Mouse (Mus musculus): ENCODE results near the gene Ptprg. TPM values are rescaled to one million over a fixed set of nuclear protein-coding genes. Genes with fewer than 3 reads are reported as not detected.
"Not testable (repeated sequence)": the region's sequence is repeated elsewhere in the genome, so short reads cannot be mapped to it uniquely, and the experiment has no call there.

Gene Ptprg
- polyA plus RNA-seq, 1 experiment from 2014 or later: 50.1 TPM

GRCm38 (mm10) chr14:11814811-11815210 is 261.5 kb downstream of the Ptprg start:
- not testable (repeated sequence) for DNase-seq; H3K27me3 ChIP-seq (ENCODE audit: control insufficient read depth, insufficient read depth, low read length); H3K9me3 ChIP-seq (ENCODE audit: control insufficient read depth, low read length); ATAC-seq (ENCODE audit: low FRiP score, low TSS enrichment); H3K4me1 ChIP-seq (ENCODE audit: control insufficient read depth, insufficient read depth, low read length); H3K9ac ChIP-seq (replicated peaks; ENCODE audit: low read length); H3K4me2 ChIP-seq (ENCODE audit: low read length); H3K4me3 ChIP-seq (replicated peaks; ENCODE audit: low read depth, low read length); H3K36me3 ChIP-seq (ENCODE audit: control insufficient read depth, insufficient read depth, low read length); H3K27ac ChIP-seq (replicated peaks; ENCODE audit: low read depth, low read length)
- WGBS: 84% methylated on average over 4 of the region's 4 CpGs

GRCm38 (mm10) chr14:11817236-11817635 is 263.9 kb downstream of the Ptprg start:
- H3K9me3 ChIP-seq (ENCODE audit: control insufficient read depth, low read length): no peaks in the 10 kb centered on the region
- H3K4me3 ChIP-seq (replicated peaks; ENCODE audit: low read depth, low read length): no peak overlapping the region
- H3K27ac ChIP-seq (replicated peaks; ENCODE audit: low read depth, low read length): no peak overlapping the region
- ATAC-seq (ENCODE audit: low FRiP score, low TSS enrichment): no peak
- no peak overlapping the region for H3K9ac ChIP-seq (replicated peaks; ENCODE audit: low read length)
- DNase-seq: no peak
- peaks cover 3% of the 10 kb centered on the region; the same call in 1 of the 2 replicates for H3K4me1 ChIP-seq (ENCODE audit: control insufficient read depth, insufficient read depth, low read length)
- H3K36me3 ChIP-seq (ENCODE audit: control insufficient read depth, insufficient read depth, low read length): no peaks in the 10 kb centered on the region
- no peak overlapping the region for H3K4me2 ChIP-seq (ENCODE audit: low read length)
- WGBS: 88% methylated on average over 6 of the region's 6 CpGs
- no peaks in the 10 kb centered on the region for H3K27me3 ChIP-seq (ENCODE audit: control insufficient read depth, insufficient read depth, low read length)

DNA sequence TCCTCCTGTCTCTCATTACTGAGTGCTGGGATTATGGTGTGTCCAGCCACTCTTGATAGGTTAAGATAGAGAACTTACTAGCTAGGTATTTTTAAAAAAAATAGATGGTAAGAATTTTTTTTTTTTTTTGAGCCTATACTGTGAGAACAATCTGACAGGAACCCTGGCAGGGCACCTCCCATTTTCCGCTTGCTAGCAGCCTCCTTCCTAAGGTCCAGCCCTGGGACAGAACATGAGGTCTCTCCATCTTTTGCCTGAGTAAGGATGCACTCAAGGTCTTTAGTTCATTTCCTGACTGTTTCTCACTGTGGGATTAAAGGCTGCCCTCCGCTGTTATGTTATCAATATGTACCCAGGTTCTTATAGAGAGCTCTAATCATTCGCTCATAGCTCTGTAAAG is 264.7 kb downstream of the Ptprg start:
- Histone ChIP-seq H3K4me1 (ENCODE audit: control insufficient read depth, insufficient read depth, low read length) (peaks cover 6% of the 10 kb centered on the region; the same call in 1 of the 2 replicates), H3K27ac (replicated peaks; ENCODE audit: low read depth, low read length) (no peak overlapping the region), H3K4me2 (ENCODE audit: low read length) (no peak overlapping the region), H3K27me3 (ENCODE audit: control insufficient read depth, insufficient read depth, low read length) (no peaks in the 10 kb centered on the region), H3K9me3 (ENCODE audit: control insufficient read depth, low read length) (no peaks in the 10 kb centered on the region), H3K9ac (replicated peaks; ENCODE audit: low read length) (no peak overlapping the region), H3K36me3 (ENCODE audit: control insufficient read depth, insufficient read depth, low read length) (no peaks in the 10 kb centered on the region), H3K4me3 (replicated peaks; ENCODE audit: low read depth, low read length) (no peak overlapping the region)
- DNase-seq (no peak), ATAC-seq (ENCODE audit: low FRiP score, low TSS enrichment) (no peak)
- WGBS: 82% methylated on average over 3 of the region's 3 CpGs

DNA sequence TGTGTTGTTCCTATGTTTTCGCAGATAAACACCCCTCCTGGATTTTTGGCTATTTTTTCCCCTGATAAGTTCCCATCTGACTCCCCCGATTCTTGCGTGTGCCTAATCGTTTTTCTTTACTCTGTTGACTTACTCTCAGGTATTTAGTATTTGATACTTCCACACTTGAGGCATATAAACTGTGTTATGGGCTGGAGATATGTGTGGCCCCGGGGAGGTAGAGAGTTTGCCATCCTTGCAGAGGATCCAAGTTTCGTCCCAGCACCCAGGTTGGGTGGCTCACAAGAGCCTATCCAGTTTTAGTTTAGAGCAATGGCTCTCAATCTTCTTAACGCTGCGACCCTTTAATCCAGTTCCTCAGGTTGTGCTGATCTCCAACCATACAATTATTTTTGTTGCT is 265.4 kb downstream of the Ptprg start:
- Histone ChIP-seq H3K4me3 (replicated peaks; ENCODE audit: low read depth, low read length) (no peak overlapping the region), H3K4me1 (ENCODE audit: control insufficient read depth, insufficient read depth, low read length) (peaks cover 6% of the 10 kb centered on the region; the same call in 1 of the 2 replicates), H3K36me3 (ENCODE audit: control insufficient read depth, insufficient read depth, low read length) (no peaks in the 10 kb centered on the region), H3K27me3 (ENCODE audit: control insufficient read depth, insufficient read depth, low read length) (no peaks in the 10 kb centered on the region), H3K4me2 (ENCODE audit: low read length) (no peak overlapping the region), H3K9me3 (ENCODE audit: control insufficient read depth, low read length) (no peaks in the 10 kb centered on the region), H3K9ac (replicated peaks; ENCODE audit: low read length) (no peak overlapping the region), H3K27ac (replicated peaks; ENCODE audit: low read depth, low read length) (no peak overlapping the region)
- WGBS: 91% methylated on average over 8 of the region's 8 CpGs
- no peak for ATAC-seq (ENCODE audit: low FRiP score, low TSS enrichment)
- DNase-seq: no peak

DNA sequence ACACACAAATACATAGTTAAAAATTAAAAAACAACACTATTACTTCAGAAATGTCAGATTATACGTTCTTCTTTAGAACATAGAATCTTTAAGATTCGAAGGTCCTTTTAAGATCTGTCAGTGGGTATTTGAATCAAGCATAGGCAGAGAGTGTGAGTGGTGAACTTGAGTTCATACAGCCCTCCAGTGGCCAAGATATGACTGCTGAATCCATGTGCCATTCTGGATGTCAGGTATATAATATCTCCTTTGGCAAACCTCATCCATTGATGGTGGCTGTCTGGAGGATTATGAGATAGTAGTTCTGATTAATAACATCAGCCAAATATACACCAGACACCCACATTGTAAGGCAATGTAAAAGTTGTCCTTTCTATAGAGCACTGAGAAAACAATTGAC is 266.0 kb downstream of the Ptprg start:
- DNase-seq (peak; percentile 57), ATAC-seq (ENCODE audit: low FRiP score, low TSS enrichment) (no peak)
- Histone ChIP-seq H3K36me3 (ENCODE audit: control insufficient read depth, insufficient read depth, low read length) (no peaks in the 10 kb centered on the region), H3K4me3 (replicated peaks; ENCODE audit: low read depth, low read length) (no peak overlapping the region), H3K9ac (replicated peaks; ENCODE audit: low read length) (no peak overlapping the region), H3K27ac (replicated peaks; ENCODE audit: low read depth, low read length) (no peak overlapping the region), H3K4me2 (ENCODE audit: low read length) (no peak overlapping the region), H3K27me3 (ENCODE audit: control insufficient read depth, insufficient read depth, low read length) (no peaks in the 10 kb centered on the region), H3K9me3 (ENCODE audit: control insufficient read depth, low read length) (no peaks in the 10 kb centered on the region), H3K4me1 (ENCODE audit: control insufficient read depth, insufficient read depth, low read length) (peaks cover 7% of the 10 kb centered on the region; the same call in 1 of the 2 replicates)
- 86% methylated on average over 2 of the region's 2 CpGs for WGBS

- Histone ChIP-seq H3K4me1 (ENCODE audit: control insufficient read depth, insufficient read depth, low read length) (peaks cover 11% of the 10 kb centered on the region; the same call in 1 of the 2 replicates), H3K36me3 (ENCODE audit: control insufficient read depth, insufficient read depth, low read length) (no peaks in the 10 kb centered on the region), H3K4me3 (replicated peaks; ENCODE audit: low read depth, low read length) (no peak overlapping the region), H3K9me3 (ENCODE audit: control insufficient read depth, low read length) (no peaks in the 10 kb centered on the region), H3K27ac (replicated peaks; ENCODE audit: low read depth, low read length) (no peak overlapping the region), H3K9ac (replicated peaks; ENCODE audit: low read length) (no peak overlapping the region), H3K27me3 (ENCODE audit: control insufficient read depth, insufficient read depth, low read length) (no peaks in the 10 kb centered on the region), H3K4me2 (ENCODE audit: low read length) (no peak overlapping the region)
- ATAC-seq (ENCODE audit: low FRiP score, low TSS enrichment) (no peak), DNase-seq (peak; percentile 44)
- 55% methylated on average over 7 of the region's 7 CpGs for WGBS
Observed at GRCm38 (mm10) chr14:11822830-11823700, 269.7 kb downstream of the Ptprg start.

GRCm38 (mm10) chr14:11823701-11824095 is 270.4 kb downstream of the Ptprg start:
- H3K9me3 ChIP-seq (ENCODE audit: control insufficient read depth, low read length): no peaks in the 10 kb centered on the region
- WGBS: 85% methylated on average over 6 of the region's 6 CpGs
- no peaks in the 10 kb centered on the region for H3K36me3 ChIP-seq (ENCODE audit: control insufficient read depth, insufficient read depth, low read length)
- H3K4me2 ChIP-seq (ENCODE audit: low read length): no peak overlapping the region
- no peaks in the 10 kb centered on the region for H3K27me3 ChIP-seq (ENCODE audit: control insufficient read depth, insufficient read depth, low read length)
- no peak overlapping the region for H3K4me3 ChIP-seq (replicated peaks; ENCODE audit: low read depth, low read length)
- no peak overlapping the region for H3K27ac ChIP-seq (replicated peaks; ENCODE audit: low read depth, low read length)
- H3K4me1 ChIP-seq (ENCODE audit: control insufficient read depth, insufficient read depth, low read length): peaks cover 11% of the 10 kb centered on the region; the same call in 1 of the 2 replicates
- DNase-seq (no peak), ATAC-seq (ENCODE audit: low FRiP score, low TSS enrichment) (no peak)
- no peak overlapping the region for H3K9ac ChIP-seq (replicated peaks; ENCODE audit: low read length)

DNA sequence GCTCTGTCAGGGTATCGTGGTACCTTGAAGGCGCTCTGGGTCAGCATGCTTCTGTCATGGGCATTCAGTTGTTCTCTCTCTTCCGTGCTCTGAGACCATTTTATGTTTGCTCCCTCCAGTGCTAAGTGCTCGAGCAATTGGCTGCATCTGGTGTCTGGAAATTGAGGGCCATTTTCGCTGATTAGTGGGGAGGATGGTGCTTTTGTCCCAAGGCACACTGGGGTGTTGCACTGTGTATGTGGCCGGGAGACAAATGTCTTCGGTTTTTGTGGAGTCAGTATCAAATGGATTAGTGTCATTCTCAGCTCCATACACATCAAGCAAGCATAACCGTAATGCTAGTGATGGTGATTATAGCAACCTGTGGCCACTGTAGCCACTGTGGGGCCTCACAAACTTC is 271.6 kb downstream of the Ptprg start:
- Histone ChIP-seq H3K4me1 (ENCODE audit: control insufficient read depth, insufficient read depth, low read length) (peaks cover 11% of the 10 kb centered on the region; the same call in 1 of the 2 replicates), H3K4me3 (replicated peaks; ENCODE audit: low read depth, low read length) (no peak overlapping the region), H3K36me3 (ENCODE audit: control insufficient read depth, insufficient read depth, low read length) (no peaks in the 10 kb centered on the region), H3K27me3 (ENCODE audit: control insufficient read depth, insufficient read depth, low read length) (no peaks in the 10 kb centered on the region), H3K4me2 (ENCODE audit: low read length) (no peak overlapping the region), H3K9me3 (ENCODE audit: control insufficient read depth, low read length) (no peaks in the 10 kb centered on the region), H3K27ac (replicated peaks; ENCODE audit: low read depth, low read length) (no peak overlapping the region), H3K9ac (replicated peaks; ENCODE audit: low read length) (no peak overlapping the region)
- WGBS: 58% methylated on average over 8 of the region's 8 CpGs
- ATAC-seq (ENCODE audit: low FRiP score, low TSS enrichment) (no peak), DNase-seq (no peak)

- Histone ChIP-seq H3K4me3 (replicated peaks; ENCODE audit: low read depth, low read length) (no peak overlapping the region), H3K36me3 (ENCODE audit: control insufficient read depth, insufficient read depth, low read length) (no peaks in the 10 kb centered on the region), H3K4me1 (ENCODE audit: control insufficient read depth, insufficient read depth, low read length) (0 out of 2 replicates have a peak, but pooled peaks cover 8% of the 10 kb centered on the region), H3K9ac (replicated peaks; ENCODE audit: low read length) (no peak overlapping the region), H3K27me3 (ENCODE audit: control insufficient read depth, insufficient read depth, low read length) (no peaks in the 10 kb centered on the region), H3K4me2 (ENCODE audit: low read length) (no peak overlapping the region), H3K9me3 (ENCODE audit: control insufficient read depth, low read length) (no peaks in the 10 kb centered on the region), H3K27ac (replicated peaks; ENCODE audit: low read depth, low read length) (no peak overlapping the region)
- no peak for DNase-seq
- 85% methylated on average over 2 of the region's 2 CpGs for WGBS
- ATAC-seq (ENCODE audit: low FRiP score, low TSS enrichment): no peak
Observed at GRCm38 (mm10) chr14:11825551-11825950, 272.2 kb downstream of the Ptprg start.

Measured in midbrain, embryonic 14.5 days (tissue).